ENCODE assay signal across 32 mouse cellular contexts in genomic region chrY:1220001-1220400, GRCm38 (mm10). TPM values are rescaled to one million over a fixed set of nuclear protein-coding genes. Genes with fewer than 3 reads are reported as not detected.
A peak's percentile ranks its signal among the peaks of the same experiment; 100 is the strongest.
DNase-seq lines count a peak whose midpoint lies in the region; ATAC-seq and TF ChIP-seq lines count a peak whose summit lies in the region.
"Had no signal": no experiment of that assay in that cellular context is flagged by ENCODE, and none has a peak within 500 bp of the region (broad histone marks: within the 10 kb centered on the region; RNA-seq: fewer than 3 reads in every experiment).

No protein-coding gene starts in this region.

- no peaks in the 10 kb centered on the region for H3K27me3 ChIP-seq in kidney, adult 2 months (replicated peaks; ENCODE audit: control insufficient read depth, insufficient read depth, low read length)
- no peaks in the 10 kb centered on the region for H3K27me3 ChIP-seq in midbrain, embryonic 15.5 days (replicated peaks)
- no peaks in the 10 kb centered on the region for H3K27me3 ChIP-seq in forebrain, embryonic 15.5 days
- H3K27me3 ChIP-seq: embryonic facial prominence, embryonic 13.5 days; heart, embryonic 13.5 days; limb, embryonic 12.5 days; liver, embryonic 15.5 days; neural tube, embryonic 12.5 days had no signal

- H3K4me1 ChIP-seq in kidney, adult 2 months (ENCODE audit: control insufficient read depth, insufficient read depth, low read length), result no peaks in the 10 kb centered on the region
- H3K4me1 ChIP-seq in midbrain, embryonic 15.5 days, result no peaks in the 10 kb centered on the region
- no peaks in the 10 kb centered on the region for H3K4me1 ChIP-seq in forebrain, embryonic 15.5 days
- H3K4me1 ChIP-seq: embryonic facial prominence, embryonic 13.5 days; forebrain, embryonic 10.5 days; heart, embryonic 13.5 days; limb, embryonic 12.5 days; liver, embryonic 15.5 days; neural tube, embryonic 12.5 days had no signal

- no peak for TF ChIP-seq POLR2A in kidney, adult 2 months (IDR thresholded peaks at IDR 0.05; ENCODE audit: low read depth, low read length)

- H3K9me3 ChIP-seq in midbrain, embryonic 15.5 days, result no peaks in the 10 kb centered on the region
- H3K9me3 ChIP-seq in forebrain, embryonic 15.5 days, result no peaks in the 10 kb centered on the region
- H3K9me3 ChIP-seq: embryonic facial prominence, embryonic 13.5 days; forebrain, embryonic 10.5 days; G1E; heart, embryonic 13.5 days; limb, embryonic 12.5 days; liver, embryonic 15.5 days; neural tube, embryonic 12.5 days had no signal

- H3K27ac ChIP-seq in kidney, adult 2 months (ENCODE audit: insufficient read depth, low read depth, low read length), result no peak overlapping the region
- H3K27ac ChIP-seq in midbrain, embryonic 15.5 days, result no peak overlapping the region
- H3K27ac ChIP-seq in forebrain, embryonic 15.5 days (replicated peaks), result no peak overlapping the region
- H3K27ac ChIP-seq: embryonic facial prominence, embryonic 13.5 days; forebrain, embryonic 10.5 days; gastrocnemius, adult 2 months; heart, adult 2 months; heart, embryonic 13.5 days; hindbrain, embryonic 14.5 days; kidney, postnatal 0 days; limb, embryonic 12.5 days; liver, embryonic 15.5 days; neural tube, embryonic 12.5 days had no signal

- WGBS in kidney, adult 2 months, result 85% methylated on average over 7 of the region's 7 CpGs
- WGBS in midbrain, embryonic 15.5 days, result 87% methylated on average over 7 of the region's 7 CpGs
- WGBS in forebrain, embryonic 15.5 days, result 87% methylated on average over 3 of the region's 7 CpGs

- peak; percentile 1 for DNase-seq in kidney, adult 2 months
- DNase-seq in kidney, adult 9 months, result no peak
- peak; percentile 6 for DNase-seq in CD4-positive helper T cell, adult 2 months (ENCODE audit: low read depth, low spot score)
- DNase-seq in NIH3T3 (ENCODE audit: low read depth), result peak; percentile 1
- peak; percentile 43 for DNase-seq in induced T-regulatory cell, adult 2 months (ENCODE audit: low read depth)
- DNase-seq: adrenal gland, adult 8-10 months; cerebellum, adult 9-11 months; gastrocnemius, adult 2 months; gastrocnemius, postnatal 36 days; heart, adult 2 months; heart, postnatal 10 days; kidney, adult 11 months; layer of hippocampus, adult 9-11 months; lung, embryonic 14.5 days; lung, postnatal 14 days; midbrain, embryonic 14.5 days; right cerebral cortex, adult 18-20 months had no signal

- H3K36me3 ChIP-seq in kidney, adult 2 months (ENCODE audit: control insufficient read depth, insufficient read depth, low read length), result no peaks in the 10 kb centered on the region
- H3K36me3 ChIP-seq in midbrain, embryonic 15.5 days (replicated peaks), result no peaks in the 10 kb centered on the region
- no peaks in the 10 kb centered on the region for H3K36me3 ChIP-seq in forebrain, embryonic 15.5 days
- H3K36me3 ChIP-seq: embryonic facial prominence, embryonic 13.5 days; G1E; heart, embryonic 13.5 days; limb, embryonic 12.5 days; liver, embryonic 15.5 days; neural tube, embryonic 12.5 days had no signal

- no peak overlapping the region for H3K4me3 ChIP-seq in kidney, adult 2 months (ENCODE audit: insufficient read depth, low read depth, low read length)
- no peak overlapping the region for H3K4me3 ChIP-seq in midbrain, embryonic 15.5 days
- no peak overlapping the region for H3K4me3 ChIP-seq in forebrain, embryonic 15.5 days
- H3K4me3 ChIP-seq: embryonic facial prominence, embryonic 13.5 days; forebrain, embryonic 10.5 days; gastrocnemius, adult 2 months; heart, adult 2 months; heart, embryonic 13.5 days; limb, embryonic 12.5 days; liver, embryonic 15.5 days; neural tube, embryonic 12.5 days had no signal

- ATAC-seq in midbrain, embryonic 15.5 days (replicated peaks), result no peak
- no peak for ATAC-seq in forebrain, embryonic 15.5 days (replicated peaks)
- ATAC-seq: forebrain, embryonic 16.5 days; inflammation-experienced regulatory T-cells, adult 6 months had no signal

- no peak for TF ChIP-seq CTCF in kidney, adult 2 months (conservative IDR thresholded peaks at IDR 0.05; ENCODE audit: insufficient read depth, insufficient read length, low read depth, low read length)

- H3K9ac ChIP-seq in midbrain, embryonic 15.5 days, result no peak overlapping the region
- no peak overlapping the region for H3K9ac ChIP-seq in forebrain, embryonic 15.5 days (replicated peaks)
- H3K9ac ChIP-seq: embryonic facial prominence, embryonic 13.5 days; heart, embryonic 13.5 days; hindbrain, embryonic 14.5 days; limb, embryonic 12.5 days; liver, embryonic 15.5 days; lung, embryonic 14.5 days; neural tube, embryonic 12.5 days had no signal

- H3K4me2 ChIP-seq in midbrain, embryonic 15.5 days, result no peak overlapping the region
- no peak overlapping the region for H3K4me2 ChIP-seq in forebrain, embryonic 15.5 days (replicated peaks)
- H3K4me2 ChIP-seq: embryonic facial prominence, embryonic 13.5 days; heart, embryonic 13.5 days; hindbrain, embryonic 14.5 days; limb, embryonic 12.5 days; liver, embryonic 15.5 days; lung, embryonic 14.5 days; neural tube, embryonic 12.5 days had no signal

RNA-seq across cellular contexts. Expression of gene Uty, which starts 25.6 kb away (rescaled TPM):
- not detected in 2 replicates for polyA plus RNA-seq in kidney, adult 2 months (2012; rRNA removed)
- 6.7 and 7.1 TPM in 2 replicates for polyA plus RNA-seq in midbrain, embryonic 15.5 days (2015; fragmentation: Nextera tagmentation; extraction: Ambion mirVana)
- 8.1 and 9.9 TPM in 2 replicates for polyA plus RNA-seq in forebrain, embryonic 15.5 days (2015; fragmentation: Nextera tagmentation; extraction: Ambion mirVana)
- polyA plus RNA-seq: G1E; large intestine, adult 2 months; liver, adult 2 months; lung, embryonic 14.5 days had no signal
